Mouse (Mus musculus): ENCODE measurements around the gene Agtrap.
A peak's percentile ranks its signal among the peaks of the same experiment; 100 is the strongest.

Gene Agtrap

DNA sequence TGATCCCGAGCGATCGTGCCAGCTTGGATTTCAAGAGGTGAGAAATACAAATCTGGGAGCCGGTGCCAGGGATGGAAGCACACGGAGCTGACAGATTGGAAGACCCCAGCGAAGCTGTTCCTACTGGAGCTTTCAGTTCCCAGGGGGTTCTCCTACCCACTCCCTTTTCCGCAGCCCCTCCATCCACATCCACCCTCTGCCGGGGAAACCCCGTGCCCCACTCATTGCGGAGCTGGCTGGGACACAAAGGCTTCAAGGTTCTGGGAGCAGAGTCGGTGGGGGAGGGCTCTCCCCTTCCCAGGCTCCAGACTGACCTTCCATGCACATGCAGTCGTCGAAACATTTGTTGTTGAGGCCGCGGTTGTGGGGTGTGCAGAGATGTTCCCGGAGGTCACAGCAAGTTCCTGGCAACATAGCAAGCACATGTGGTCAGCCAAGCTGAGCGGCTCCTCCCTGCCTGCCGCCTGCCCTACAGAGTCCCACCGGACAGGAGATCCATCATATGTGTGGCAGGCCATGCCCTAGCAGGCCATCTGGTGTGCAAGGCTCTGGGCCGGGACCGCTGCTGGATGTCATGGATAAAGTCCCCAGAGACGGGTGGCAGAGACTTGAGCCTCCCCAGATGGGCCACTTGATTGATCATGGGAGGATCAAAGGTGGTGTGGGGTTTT is 19.9 kb upstream of the Agtrap start:
- DNase-seq (ENCODE audit: low spot score in 2 of 2): no peak

DNA sequence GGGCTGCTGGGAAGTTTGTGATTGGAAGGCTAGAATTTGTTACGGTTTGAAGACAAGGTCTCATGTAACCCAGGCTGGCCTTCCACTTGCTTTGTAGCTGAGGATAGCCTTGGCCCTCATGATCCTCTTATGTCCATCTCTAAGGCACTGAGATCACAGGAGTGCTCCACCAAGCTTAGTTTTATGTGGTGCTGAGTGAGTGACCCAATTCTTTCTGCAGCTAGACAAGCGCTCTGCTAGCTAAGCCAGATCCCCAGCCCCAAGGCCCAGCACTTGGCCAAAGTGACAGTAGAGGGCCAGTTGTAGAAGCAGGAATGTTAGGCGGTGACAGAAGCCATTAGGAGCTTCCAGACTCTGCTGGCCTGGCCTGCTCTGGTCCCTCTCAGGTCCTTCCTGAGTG is 16.3 kb upstream of the Agtrap start:
- no peak for DNase-seq (ENCODE audit: low spot score in 2 of 2)

DNA sequence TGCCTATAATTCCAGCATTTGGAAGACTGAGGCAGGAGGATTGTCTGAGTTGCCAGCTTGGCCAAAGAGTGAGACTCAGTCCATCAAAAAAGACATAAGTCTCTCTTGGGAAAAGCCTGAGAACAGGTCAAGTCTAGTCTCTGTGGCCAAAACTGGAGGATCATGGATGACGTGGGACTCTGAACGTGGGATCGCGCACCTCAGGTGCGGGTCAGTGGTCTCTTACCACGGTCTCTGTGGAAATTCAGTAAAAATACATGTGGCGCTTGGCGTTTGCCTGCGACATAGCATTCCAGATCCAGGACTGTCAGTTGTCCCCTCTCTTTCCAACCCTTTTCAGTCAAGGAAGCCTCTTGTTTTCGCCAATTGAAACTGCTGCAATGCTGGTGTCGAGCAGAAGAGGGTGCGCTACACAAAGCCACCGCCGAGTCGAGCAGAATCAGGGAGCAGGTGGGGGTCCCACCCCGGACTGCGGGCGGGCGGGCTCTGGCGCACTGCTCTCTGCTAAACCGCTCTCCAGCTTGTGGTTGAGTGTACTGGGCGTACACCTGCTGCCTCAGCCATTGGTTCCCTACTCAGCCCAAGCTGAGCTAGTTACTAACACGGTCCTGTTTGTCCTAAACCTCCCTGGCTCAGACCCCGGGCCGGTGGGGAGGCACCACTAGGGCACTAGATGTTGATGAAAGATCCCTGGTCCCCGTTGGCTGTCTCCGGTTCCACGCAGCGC is 14.1 kb upstream of the Agtrap start:
- peak; percentile 87 to 89 for DNase-seq (ENCODE audit: low spot score in 2 of 2)

DNA sequence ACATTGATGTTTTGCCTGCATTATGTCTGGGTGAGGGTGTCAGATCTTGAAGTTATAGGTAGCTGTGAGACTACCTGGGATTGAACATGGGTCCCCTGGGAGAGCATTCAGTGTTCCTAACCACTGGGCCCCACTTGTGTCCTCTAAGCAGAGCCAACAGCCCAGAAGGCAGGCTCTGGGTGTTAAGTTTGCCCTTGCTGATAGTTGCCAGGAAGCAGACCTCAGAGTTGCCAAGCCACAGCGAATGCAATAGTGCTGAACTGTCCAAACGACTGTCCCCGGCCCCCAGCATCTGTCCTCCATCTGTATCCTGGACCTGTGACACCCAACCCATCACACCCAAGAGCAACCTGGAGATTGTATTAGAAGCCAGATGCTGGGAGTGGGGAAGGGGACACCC is 10.8 kb upstream of the Agtrap start:
- no peak for DNase-seq (ENCODE audit: low spot score in 2 of 2)

DNA sequence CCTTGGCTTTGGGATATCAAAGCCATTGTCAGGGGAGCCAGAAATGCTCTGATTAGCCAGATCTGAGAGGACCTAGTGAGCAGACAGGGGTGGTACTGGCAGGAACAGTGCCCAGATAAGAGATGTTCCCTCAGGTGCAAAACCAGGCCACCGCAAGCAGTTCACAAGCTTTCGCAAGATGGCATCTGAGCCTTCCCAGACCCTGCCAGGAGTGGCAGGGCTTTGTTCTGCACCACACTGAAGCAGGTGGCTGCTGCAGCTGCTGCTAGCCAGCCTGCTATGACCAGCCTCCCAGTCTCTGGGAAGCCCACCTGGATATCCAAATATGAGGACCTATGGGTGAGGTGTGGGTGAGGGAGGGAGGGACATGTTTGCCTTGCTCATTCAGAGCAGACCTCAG is 10.1 kb upstream of the Agtrap start:
- DNase-seq (ENCODE audit: low spot score in 2 of 2): peak; percentile 67 to 82

DNA sequence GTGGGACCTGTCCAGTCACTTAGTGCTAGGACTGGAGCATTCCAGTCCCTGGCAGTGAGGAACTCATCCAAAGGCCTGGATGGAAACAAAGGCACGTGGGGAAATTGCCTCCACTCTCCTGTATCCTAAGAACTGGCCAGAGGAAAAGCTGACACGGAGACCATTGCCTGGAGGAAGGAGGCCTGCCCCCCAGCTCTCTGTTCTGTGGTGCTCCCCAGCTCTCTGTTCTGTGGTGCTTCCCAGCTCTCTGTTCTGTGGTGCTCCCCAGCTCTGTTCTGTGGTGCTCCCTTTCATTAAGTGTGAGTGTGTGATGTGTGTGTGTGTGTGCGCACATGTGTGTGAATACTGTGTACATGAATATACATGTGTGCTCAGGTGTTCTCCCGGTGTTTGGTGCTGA is 7.2 kb upstream of the Agtrap start:
- no peak for DNase-seq (ENCODE audit: low spot score in 2 of 2)

DNA sequence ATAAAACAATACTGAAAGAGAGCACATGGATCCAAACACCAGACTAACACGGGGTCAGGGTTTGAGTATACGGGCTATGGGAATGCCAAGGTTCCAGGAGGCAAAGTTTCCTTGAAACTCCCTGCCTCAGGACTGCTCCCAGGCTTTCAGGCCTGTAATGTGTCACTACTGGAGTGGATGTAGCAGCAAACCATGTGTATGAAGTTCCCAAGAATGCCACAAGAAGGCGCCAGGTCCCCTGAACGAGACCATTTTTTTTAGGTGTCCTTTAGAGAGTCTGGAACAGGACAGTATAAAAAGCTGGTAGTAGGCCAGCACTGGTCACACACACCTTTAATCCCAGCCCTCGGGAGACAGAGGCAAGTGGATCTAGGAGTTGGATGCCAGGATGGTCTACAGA is 6.3 kb upstream of the Agtrap start:
- no peak for DNase-seq (ENCODE audit: low spot score in 2 of 2)

DNA sequence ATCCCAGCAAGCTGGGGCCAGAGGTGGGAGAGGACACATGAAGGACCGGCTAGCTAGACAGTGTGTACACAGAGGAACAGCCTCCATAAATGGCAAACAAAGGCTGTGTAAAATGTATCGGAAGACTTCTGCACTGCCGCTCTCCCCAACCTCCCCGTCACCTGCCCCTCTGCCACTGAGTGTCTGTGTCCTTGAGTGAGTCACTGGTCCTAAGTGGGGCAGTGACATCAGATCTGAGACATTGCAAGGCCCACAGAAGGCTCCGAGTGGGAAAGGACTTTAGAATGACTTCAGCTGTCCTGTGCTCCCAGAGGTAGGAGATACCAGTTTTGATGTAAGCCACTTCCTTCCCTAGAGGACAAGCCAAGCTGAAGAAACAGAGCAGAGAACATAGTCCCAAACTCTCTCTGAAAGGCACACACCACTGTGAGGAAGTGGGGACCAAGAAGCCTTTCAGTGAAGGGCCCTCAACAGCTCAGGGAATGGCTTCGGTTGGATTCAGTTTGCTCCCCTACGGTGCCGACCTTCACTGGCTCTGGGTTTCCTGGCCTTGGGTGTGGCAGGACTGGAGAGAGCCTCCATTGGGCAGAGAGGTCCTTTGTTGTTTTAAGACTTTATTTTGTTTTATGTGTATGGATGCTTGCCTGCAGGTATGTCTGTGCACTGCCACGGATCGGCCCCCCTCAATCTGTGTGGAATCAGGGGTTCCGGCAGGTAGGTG is 4.9 kb upstream of the Agtrap start:
- no peak for DNase-seq (ENCODE audit: low spot score in 2 of 2)

DNA sequence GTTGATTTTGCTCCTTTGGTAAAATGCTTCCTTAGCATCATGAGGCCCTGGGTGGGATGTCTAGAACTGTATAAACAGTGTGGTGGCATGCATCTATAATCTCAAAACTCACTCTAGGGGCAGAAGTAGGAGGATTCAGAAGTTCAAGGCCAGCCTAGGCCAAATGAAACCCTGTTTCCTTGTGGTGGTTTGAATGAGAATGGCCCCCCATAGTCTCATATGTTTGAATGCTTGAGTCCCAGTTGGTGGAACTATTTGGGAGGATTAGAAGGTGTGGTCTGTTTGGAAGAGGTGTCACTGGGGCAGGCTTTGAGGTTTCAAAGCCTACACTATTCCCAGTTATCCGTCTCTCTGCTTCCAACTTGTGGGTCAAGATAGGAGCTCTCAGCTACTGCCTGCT is 3.4 kb upstream of the Agtrap start:
- DNase-seq (ENCODE audit: low spot score in 2 of 2): no peak

DNA sequence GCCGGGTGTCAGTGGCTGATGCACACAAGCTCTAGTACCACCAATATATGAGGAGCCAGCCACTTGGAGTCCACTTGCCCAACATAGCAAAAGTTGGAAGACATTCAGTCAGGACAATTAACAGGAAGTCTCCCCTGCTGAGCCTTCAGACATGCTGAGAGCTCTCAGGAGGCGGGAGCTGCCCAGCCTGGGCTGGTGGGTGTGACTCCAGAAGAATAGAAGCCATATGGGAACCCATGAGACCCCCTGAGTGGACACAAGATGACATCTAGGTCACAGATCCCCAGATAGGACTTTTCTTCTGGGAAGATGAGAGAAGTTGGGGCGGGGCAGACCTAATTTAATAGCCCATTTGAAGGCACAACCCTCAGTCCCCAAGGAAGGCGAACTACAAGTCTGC is 1.3 kb upstream of the Agtrap start:
- no peak for DNase-seq (ENCODE audit: low spot score in 2 of 2)

DNA sequence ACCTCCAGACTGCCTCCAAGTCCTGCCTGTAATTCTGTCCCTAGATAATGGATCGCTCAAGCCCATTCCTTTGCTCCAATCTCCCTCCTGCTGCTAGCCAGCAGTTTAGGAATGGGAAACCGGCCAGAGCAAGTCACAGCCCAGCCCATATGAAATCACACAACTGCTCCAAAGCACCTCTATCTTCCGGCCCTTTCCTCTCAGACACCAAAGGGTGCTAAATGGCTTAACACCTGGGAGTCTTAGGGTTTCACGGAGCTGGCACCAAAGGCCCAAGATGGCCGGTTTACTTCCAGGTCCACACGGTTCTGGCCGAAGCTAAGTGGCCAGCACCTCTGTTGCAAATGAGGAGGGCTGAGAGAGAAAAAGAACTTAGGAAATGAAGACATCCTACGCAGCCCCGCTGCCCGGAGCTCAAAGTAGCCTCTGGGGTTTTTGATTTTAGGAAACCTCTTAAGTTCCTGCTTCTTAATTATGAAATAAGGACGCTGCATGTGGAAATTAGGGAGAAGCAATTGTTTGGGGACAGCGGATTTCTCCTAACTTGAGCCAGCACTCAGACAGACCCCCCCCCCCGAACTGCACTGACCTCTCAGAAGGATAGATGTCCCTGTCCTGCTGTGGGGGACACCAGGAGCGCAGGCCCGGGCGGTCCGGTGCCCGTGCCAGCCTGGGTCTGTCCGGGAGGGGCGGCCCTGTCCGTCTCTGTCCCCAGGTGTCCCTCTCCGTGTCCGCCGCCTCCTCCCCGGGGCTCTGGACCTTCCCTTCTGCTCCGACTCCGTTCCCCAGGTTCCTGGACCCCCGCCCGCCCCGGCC is 532 bp downstream of the Agtrap start:
- DNase-seq (ENCODE audit: low spot score in 2 of 2): peak in 1 of 2 experiments; percentile 28

DNA sequence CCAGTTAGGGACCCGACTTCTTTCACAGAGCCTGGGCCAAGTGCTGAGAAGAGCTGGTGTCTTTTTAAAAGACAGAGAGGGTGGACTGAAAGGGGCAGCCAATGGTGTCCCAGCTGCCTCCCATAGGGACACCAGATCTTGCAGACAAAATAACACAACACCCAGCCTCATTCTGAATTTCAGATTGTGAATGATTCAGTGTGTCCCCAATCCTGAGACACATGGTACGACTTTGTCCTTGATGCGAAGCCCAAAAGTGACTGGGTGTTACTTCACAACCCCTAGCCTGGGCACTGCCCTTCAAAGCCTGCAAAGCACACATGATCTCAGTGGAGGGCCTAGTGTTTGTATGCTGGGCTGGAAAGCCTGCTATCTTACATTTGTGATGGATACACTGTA is 1.9 kb downstream of the Agtrap start:
- DNase-seq (ENCODE audit: low spot score in 2 of 2): no peak

DNA sequence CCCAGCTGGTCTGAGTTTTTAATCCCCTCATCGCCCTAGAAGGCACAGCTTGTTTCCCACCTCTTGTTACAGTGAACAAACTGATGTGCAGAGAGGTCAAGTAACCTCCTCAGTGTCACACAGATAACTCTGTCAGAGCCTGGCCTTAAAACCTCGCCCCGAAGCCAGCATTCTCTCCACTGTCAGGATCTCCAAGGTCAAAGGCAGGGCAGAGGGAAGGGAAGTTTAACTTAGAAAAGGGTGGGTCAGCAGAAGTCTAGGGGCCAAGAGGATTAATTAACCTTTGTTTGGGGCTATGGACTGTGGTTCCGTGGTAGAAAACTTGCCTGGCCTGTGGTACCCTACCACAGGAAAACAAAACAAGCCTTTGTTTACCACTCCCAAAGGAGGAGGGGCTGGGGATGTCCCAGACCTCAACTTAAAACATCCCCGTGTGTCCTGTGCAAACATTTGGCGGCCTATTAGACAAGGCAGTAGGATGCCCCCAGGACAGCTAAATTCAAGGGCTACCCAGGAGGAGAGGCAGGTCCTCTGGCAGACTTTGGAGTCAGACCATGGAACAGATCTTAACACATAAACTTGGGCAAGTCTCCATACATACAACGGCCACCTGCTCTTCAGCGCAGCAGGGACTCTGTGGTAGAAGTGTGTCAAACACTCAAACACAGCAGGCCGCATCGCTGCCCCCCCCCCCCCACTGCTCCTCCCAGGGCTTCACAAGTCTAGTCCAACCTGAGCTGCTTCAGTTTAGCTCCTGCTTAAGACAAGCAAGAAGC is 2.5 kb downstream of the Agtrap start:
- DNase-seq (ENCODE audit: low spot score in 2 of 2): peak; percentile 57 to 62

DNA sequence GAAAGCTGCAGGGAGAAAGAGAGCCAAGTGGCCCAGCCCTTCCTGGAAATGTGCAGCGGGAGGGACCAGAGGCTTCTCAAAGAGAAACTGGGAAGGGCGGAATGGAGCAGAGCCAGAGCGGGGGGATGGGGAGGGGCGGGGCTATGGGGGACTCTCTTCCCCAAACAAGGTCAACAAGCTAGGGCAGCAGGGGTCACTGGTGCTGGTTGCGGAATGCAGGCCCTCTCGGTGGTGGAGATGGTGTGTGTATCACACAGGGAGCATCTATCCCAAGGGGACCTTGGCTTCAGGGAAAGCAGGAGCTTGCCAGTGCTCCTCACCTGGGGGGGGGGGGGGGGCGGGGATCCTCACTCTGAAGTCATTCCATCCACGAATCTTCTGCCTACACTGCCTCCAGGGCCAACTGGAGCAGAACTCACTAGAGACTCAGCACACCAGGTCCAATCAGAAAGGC is 3.5 kb downstream of the Agtrap start:
- no peak for DNase-seq (ENCODE audit: low spot score in 2 of 2)

DNA sequence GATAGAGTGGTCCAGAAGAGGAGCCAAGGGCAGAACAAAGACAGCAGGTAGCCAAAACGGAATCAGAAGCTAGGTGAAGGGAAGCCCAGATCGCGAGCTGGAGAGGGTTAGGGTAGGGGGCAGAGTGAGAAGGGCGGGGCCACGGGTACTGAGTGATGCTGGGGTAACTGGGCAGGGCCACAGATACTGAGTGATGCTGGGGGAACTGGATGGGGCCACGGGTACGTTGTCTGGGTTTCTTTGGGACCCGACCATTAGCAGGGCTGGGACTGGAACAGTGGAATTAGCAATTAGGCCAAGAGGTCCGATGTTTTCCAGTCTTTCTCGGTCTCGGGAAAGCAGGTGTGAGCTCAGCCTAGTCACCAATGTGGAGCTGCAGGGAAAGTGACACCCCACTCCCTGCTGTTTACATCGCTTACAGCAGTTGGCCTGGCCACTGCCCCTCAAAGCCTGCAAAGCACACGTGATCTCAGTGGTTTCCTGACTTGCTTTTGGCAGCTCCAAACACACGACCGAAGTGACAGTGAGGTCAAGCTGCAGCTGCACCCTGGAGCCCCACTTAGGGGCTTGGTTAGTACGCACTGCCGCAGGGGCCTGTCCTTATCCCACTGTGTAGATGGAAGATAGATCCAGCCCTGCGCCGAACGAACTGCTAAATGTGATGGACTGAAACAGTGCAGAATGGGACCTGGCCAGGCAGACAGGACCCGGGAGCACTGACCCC is 4.5 kb downstream of the Agtrap start:
- peak; percentile 54 to 64 for DNase-seq (ENCODE audit: low spot score in 2 of 2)

DNA sequence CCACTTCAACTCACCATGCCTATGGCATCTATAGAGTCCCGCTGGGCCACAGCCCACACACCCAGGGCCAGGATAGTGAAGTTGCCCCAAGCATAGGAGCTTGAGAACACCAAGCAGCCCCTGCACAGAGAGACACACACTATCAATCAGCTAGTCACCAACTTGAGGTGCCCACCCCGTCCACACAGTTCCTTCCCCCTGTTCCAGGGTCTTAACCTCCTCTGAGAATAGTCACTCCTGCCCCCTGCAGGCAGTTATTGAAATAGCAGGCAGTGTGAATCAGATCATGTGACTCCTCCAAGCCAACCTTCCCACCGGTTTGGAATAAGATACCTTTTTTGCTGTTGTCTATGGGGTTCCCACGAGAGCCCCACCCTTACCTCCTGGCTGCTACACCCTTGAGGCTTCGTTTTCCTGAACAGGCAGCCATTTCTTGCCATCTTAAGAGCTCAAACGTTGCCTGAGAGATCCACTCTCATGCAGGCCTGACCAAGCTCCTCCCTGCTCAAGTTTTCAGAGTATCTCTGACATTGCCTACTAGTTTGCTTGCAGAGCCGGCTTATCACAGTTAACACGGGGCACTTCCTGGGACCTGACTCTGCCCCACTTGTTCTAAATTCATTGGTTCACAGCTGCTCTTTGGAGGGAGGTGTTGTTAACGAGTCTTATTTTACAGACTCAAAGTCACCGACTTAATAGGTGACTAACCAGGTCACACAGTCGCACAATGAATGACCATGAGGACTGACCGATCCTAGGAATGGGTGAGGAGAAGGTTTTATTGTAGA is 5.4 kb downstream of the Agtrap start:
- DNase-seq (ENCODE audit: low spot score in 2 of 2): peak; percentile 68 to 77

DNA sequence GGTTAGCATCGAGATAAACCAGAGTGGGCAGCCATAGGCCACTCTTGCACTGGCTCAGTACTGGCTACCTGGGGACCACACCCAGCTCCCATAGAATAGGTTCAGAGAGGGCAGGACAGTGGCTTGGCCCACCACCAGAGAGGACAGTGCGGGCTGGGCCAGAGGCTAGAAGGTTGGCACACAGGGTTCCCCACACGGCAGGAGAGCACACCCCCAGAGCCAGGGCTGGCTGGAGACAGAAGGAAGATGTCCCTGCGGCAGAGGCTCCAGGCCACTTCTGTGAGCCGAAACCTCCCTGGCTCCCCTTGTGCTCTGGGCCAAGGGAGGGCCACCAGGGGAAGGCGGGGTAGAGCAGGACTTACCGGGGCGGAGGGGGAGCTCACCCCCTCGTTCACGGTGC is 6.6 kb downstream of the Agtrap start:
- DNase-seq (ENCODE audit: low spot score in 2 of 2): no peak

DNA sequence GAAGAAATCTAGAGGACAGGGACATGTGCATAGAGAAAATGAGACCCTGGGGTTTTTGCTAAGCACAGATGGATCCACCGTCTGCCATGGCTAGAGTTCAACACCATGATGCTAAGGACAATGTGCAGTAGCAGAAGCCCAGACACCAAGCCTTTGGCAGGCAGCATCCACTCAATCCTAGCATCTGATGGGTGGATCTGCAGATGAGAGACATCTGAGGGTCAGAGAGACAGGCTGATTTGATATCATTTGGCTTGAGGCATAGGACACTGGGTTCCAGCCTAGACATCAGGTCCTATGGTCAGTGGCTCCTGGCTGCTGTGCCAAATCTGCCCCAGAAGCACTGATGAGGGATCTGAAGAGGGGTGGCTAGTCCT is 7.2 kb downstream of the Agtrap start:
- no peak for DNase-seq (ENCODE audit: low spot score in 2 of 2)

DNA sequence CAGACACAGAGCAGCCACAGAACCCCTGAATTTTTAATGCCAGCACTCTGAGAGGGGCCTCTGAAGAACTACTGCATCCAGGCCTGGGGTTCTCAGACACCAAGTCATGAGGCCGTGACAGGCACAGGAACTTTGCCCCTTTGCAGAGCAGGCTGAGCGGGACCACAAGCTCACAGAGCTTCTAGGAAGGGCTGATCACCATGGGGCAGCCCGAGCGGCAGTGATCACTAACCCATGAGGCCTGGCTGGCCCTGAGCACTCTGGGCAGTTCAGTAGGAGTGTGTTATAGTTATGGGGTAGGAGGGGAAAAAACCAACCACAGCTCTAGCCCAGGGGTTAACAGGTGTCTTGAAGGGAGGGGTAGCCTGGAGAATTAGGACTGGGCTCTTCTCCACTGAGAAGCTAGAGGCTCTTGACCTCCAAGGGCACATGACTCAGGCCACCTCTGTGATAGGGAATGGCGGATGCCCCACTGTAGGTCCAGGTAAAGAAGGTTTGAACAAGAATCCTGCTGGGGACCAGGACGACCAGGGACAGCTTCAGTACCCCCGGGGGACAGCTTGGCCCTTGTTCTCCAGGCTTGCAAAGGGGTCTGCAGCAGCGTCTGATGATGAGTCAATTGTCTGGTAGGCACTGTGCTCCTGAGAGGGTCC is 7.8 kb downstream of the Agtrap start:
- DNase-seq (ENCODE audit: low spot score in 2 of 2): no peak
